Mouse (Mus musculus) ES-CJ7 (cell line): ENCODE measurements around the gene F2r.

Source experiments
- DNase-seq: peaks from one replicate; pipeline ENCODE4 v3.0.0; 2011; ENCODE audit warnings: low read depth, low spot score

The F2r gene

GRCm38 (mm10) chr13:95595411-95595810, 22.9 kb downstream of the F2r start:
- DNase-seq, result no peak

GRCm38 (mm10) chr13:95592860-95593259, 25.4 kb downstream of the F2r start:
- DNase-seq, result no peak

GRCm38 (mm10) chr13:95591606-95592005, 26.7 kb downstream of the F2r start:
- DNase-seq, result no peak

- DNase-seq, result no peak
Observed at GRCm38 (mm10) chr13:95587628-95588027, 30.7 kb downstream of the F2r start.

GRCm38 (mm10) chr13:95584898-95585297, 33.4 kb downstream of the F2r start:
- DNase-seq, result no peak

- DNase-seq, result no peak
Observed at GRCm38 (mm10) chr13:95583237-95584189, 34.8 kb downstream of the F2r start.

GRCm38 (mm10) chr13:95581850-95582249, 36.4 kb downstream of the F2r start:
- DNase-seq, result no peak

GRCm38 (mm10) chr13:95578016-95578697, 40.1 kb downstream of the F2r start:
- DNase-seq, result no peak

GRCm38 (mm10) chr13:95570877-95571276, 47.4 kb downstream of the F2r start:
- no peak for DNase-seq

- DNase-seq, result peak; percentile 82
Observed at GRCm38 (mm10) chr13:95569326-95569725, 49.0 kb downstream of the F2r start.

- DNase-seq, result no peak
Observed at GRCm38 (mm10) chr13:95568336-95568735, 50.0 kb downstream of the F2r start.

- no peak for DNase-seq
Observed at GRCm38 (mm10) chr13:95566841-95567551, 51.3 kb downstream of the F2r start.

- peak; percentile 72 for DNase-seq
Observed at GRCm38 (mm10) chr13:95563693-95564092, 54.6 kb downstream of the F2r start.

- no peak for DNase-seq
Observed at GRCm38 (mm10) chr13:95563066-95563610, 55.1 kb downstream of the F2r start.

GRCm38 (mm10) chr13:95557326-95557725, 61.0 kb downstream of the F2r start:
- peak; percentile 23 for DNase-seq

GRCm38 (mm10) chr13:95553885-95554492, 64.3 kb downstream of the F2r start:
- DNase-seq, result no peak
